Mouse (Mus musculus): ENCODE data around the gene Gm26741.

DNA sequence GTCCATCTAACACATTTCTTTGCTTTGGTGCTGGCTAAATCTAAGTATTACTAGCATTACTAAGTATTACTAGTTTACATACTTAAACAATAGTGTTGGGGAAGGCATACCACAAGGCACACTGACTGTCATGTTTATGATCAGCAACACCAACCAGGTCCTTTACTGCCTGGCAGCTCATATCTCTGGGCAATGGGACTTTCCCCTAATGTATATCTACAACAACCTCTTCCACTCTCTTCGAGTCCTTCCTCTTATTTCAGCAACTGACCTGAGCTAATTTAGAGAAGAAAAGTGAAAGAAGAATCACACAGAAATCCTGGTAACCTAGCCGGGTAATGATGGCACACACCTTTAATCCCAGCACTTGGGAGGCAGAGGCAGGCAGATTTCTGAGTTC lies 17.9 kb downstream of the Gm26741 start:
- no peak for TF ChIP-seq EP300 (optimal IDR thresholded peaks at IDR 0.05)
- no peak for TF ChIP-seq CTCF (IDR thresholded peaks at IDR 0.05; ENCODE audit: low read depth)
